33 mouse cellular contexts compared by ENCODE assay signal in genomic region chr12:81567931-81568330, GRCm38 (mm10). TPM values are rescaled to one million over a fixed set of nuclear protein-coding genes. Genes with fewer than 3 reads are reported as not detected.
DNase-seq lines count a peak whose midpoint lies in the region; ATAC-seq and TF ChIP-seq lines count a peak whose summit lies in the region.
"Had no signal": no experiment of that assay in that cellular context is flagged by ENCODE, and none has a peak within 500 bp of the region (broad histone marks: within the 10 kb centered on the region; RNA-seq: fewer than 3 reads in every experiment).

No protein-coding gene starts in this region.

- H3K27ac ChIP-seq in liver, embryonic 12.5 days = no peak overlapping the region
- no peak overlapping the region for H3K27ac ChIP-seq in MEL (ENCODE audit: control insufficient read depth, low read depth, low read length)
- H3K27ac ChIP-seq in liver, embryonic 16.5 days (ENCODE audit: low read length) = no peak overlapping the region
- H3K27ac ChIP-seq in forebrain, embryonic 12.5 days = no peak overlapping the region
- H3K27ac ChIP-seq: embryonic facial prominence, embryonic 12.5 days; embryonic facial prominence, embryonic 15.5 days; forebrain, embryonic 13.5 days; heart, adult 2 months; heart, embryonic 10.5 days; heart, embryonic 13.5 days; hindbrain, embryonic 14.5 days; hindbrain, postnatal 0 days had no signal

- H3K4me2 ChIP-seq in liver, embryonic 12.5 days = peak overlapping the region; percentile 10; the same call in 1 of the 2 replicates
- 0 out of 2 replicates have a peak overlapping the region, but pooled peaks have one; percentile 24 for H3K4me2 ChIP-seq in liver, embryonic 16.5 days (ENCODE audit: low read depth, low read length)
- no peak overlapping the region for H3K4me2 ChIP-seq in forebrain, embryonic 12.5 days
- H3K4me2 ChIP-seq: embryonic facial prominence, embryonic 12.5 days; embryonic facial prominence, embryonic 15.5 days; forebrain, embryonic 13.5 days; heart, embryonic 13.5 days; hindbrain, embryonic 14.5 days had no signal

- peaks cover 10% of the 10 kb centered on the region for H3K4me1 ChIP-seq in liver, embryonic 12.5 days
- 0 out of 4 replicates have a peak, but pooled peaks cover 0 to 5% of the 10 kb centered on the region in 2 experiments for H3K4me1 ChIP-seq in MEL (ENCODE audit: control insufficient read depth in 1 of 2, insufficient read depth in 2 of 2, low read length in 2 of 2)
- H3K4me1 ChIP-seq in liver, embryonic 16.5 days (ENCODE audit: control insufficient read depth, low read depth, low read length) = peaks cover 4% of the 10 kb centered on the region; the same call in 1 of the 2 replicates
- H3K4me1 ChIP-seq in forebrain, embryonic 12.5 days = no peaks in the 10 kb centered on the region
- H3K4me1 ChIP-seq: embryonic facial prominence, embryonic 12.5 days; embryonic facial prominence, embryonic 15.5 days; forebrain, embryonic 13.5 days; heart, embryonic 10.5 days; heart, embryonic 13.5 days had no signal

- peak in 1 of 2 experiments; percentile 41; a peak in 1 of 4 replicates for TF ChIP-seq EP300 in MEL (IDR thresholded peaks at IDR 0.05; ENCODE audit: low read depth in 1 of 2, low read length in 2 of 2)

- TF ChIP-seq POLR2A in MEL (IDR thresholded peaks at IDR 0.05; ENCODE audit: control insufficient read depth in 1 of 2, insufficient read depth in 1 of 2, low read depth in 1 of 2, low read length in 2 of 2, poor library complexity in 1 of 2) = no peak

- H3K27me3 ChIP-seq in liver, embryonic 12.5 days (replicated peaks) = no peaks in the 10 kb centered on the region
- no peaks in the 10 kb centered on the region for H3K27me3 ChIP-seq in MEL (ENCODE audit: control insufficient read depth in 1 of 2, insufficient read depth in 2 of 2, low read length in 2 of 2)
- H3K27me3 ChIP-seq in liver, embryonic 16.5 days (ENCODE audit: control insufficient read depth, insufficient read depth, low read depth, low read length) = no peaks in the 10 kb centered on the region
- H3K27me3 ChIP-seq in forebrain, embryonic 12.5 days = no peaks in the 10 kb centered on the region
- H3K27me3 ChIP-seq: embryonic facial prominence, embryonic 12.5 days; embryonic facial prominence, embryonic 15.5 days; forebrain, embryonic 13.5 days; heart, embryonic 13.5 days; Patski had no signal

- H3K36me3 ChIP-seq in liver, embryonic 12.5 days = peaks cover 24% of the 10 kb centered on the region
- peaks cover 0 to 7% of the 10 kb centered on the region in 2 experiments; a peak in 3 of 4 replicates for H3K36me3 ChIP-seq in MEL (ENCODE audit: control insufficient read depth in 1 of 2, insufficient read depth in 2 of 2, low read length in 2 of 2)
- peaks cover 6% of the 10 kb centered on the region; the same call in 1 of the 2 replicates for H3K36me3 ChIP-seq in liver, embryonic 16.5 days (ENCODE audit: control insufficient read depth, insufficient read depth)
- H3K36me3 ChIP-seq in forebrain, embryonic 12.5 days (replicated peaks) = peaks cover 13% of the 10 kb centered on the region

- no peaks in the 10 kb centered on the region for H3K79me2 ChIP-seq in MEL (ENCODE audit: control insufficient read depth, insufficient read depth, low read length, poor library complexity)

- DNase-seq in liver (no peak), MEL (ENCODE audit: low read depth, low spot score) (peak; percentile 12)
- peak; percentile 5 for DNase-seq in c-Kit-positive CD71-positive TER-119-positive erythroid progenitor cells, embryonic 14.5 days (ENCODE audit: low spot score)
- DNase-seq in right cerebral cortex, adult 2 months (ENCODE audit: low spot score in 2 of 2) = no peak
- no peak for DNase-seq in cerebellum, postnatal 4 days (ENCODE audit: low spot score in 2 of 2)
- DNase-seq: adrenal gland, postnatal 10 days; adrenal gland, postnatal 36 days; cerebellum, adult 11-12 months; cerebellum, adult 8-10 months; cerebellum, postnatal 14 days; gastrocnemius, postnatal 10 days; gastrocnemius, postnatal 36 days; heart, adult 2 months; heart, postnatal 14 days; heart, postnatal 4 days had no signal

- TF ChIP-seq CTCF in MEL (IDR thresholded peaks at IDR 0.05 in 2 of 3, conservative IDR thresholded peaks at IDR 0.05 in 1 of 3; ENCODE audit: control insufficient read depth in 1 of 3, insufficient read depth in 1 of 3, low read depth in 2 of 3, low read length in 3 of 3, poor library complexity in 1 of 3, severe bottlenecking in 1 of 3) = no peak

- no peaks in the 10 kb centered on the region for H3K9me3 ChIP-seq in liver, embryonic 12.5 days (replicated peaks)
- no peaks in the 10 kb centered on the region for H3K9me3 ChIP-seq in MEL (replicated peaks; ENCODE audit: insufficient read depth, low read length)
- no peaks in the 10 kb centered on the region for H3K9me3 ChIP-seq in liver, embryonic 16.5 days (replicated peaks; ENCODE audit: control insufficient read depth, low read length)
- no peaks in the 10 kb centered on the region for H3K9me3 ChIP-seq in forebrain, embryonic 12.5 days
- H3K9me3 ChIP-seq: embryonic facial prominence, embryonic 12.5 days; embryonic facial prominence, embryonic 15.5 days; forebrain, embryonic 13.5 days; heart, embryonic 10.5 days; heart, embryonic 13.5 days had no signal

- H3K9ac ChIP-seq in liver, embryonic 12.5 days = no peak overlapping the region
- no peak overlapping the region for H3K9ac ChIP-seq in MEL (ENCODE audit: control insufficient read depth, low read depth, low read length, poor library complexity, severe bottlenecking)
- H3K9ac ChIP-seq in liver, embryonic 16.5 days (ENCODE audit: low read depth, low read length) = no peak overlapping the region
- H3K9ac ChIP-seq in forebrain, embryonic 12.5 days = no peak overlapping the region
- H3K9ac ChIP-seq: embryonic facial prominence, embryonic 12.5 days; embryonic facial prominence, embryonic 15.5 days; forebrain, embryonic 13.5 days; heart, embryonic 13.5 days; hindbrain, embryonic 14.5 days had no signal

- no peak overlapping the region for H3K4me3 ChIP-seq in liver, embryonic 12.5 days
- H3K4me3 ChIP-seq in MEL (ENCODE audit: control insufficient read depth in 1 of 2, insufficient read depth in 1 of 2, low read depth in 2 of 2, low read length in 2 of 2) = no peak overlapping the region
- H3K4me3 ChIP-seq in liver, embryonic 16.5 days (ENCODE audit: low read depth, low read length) = no peak overlapping the region
- H3K4me3 ChIP-seq in forebrain, embryonic 12.5 days (replicated peaks) = no peak overlapping the region
- H3K4me3 ChIP-seq: embryonic facial prominence, embryonic 12.5 days; embryonic facial prominence, embryonic 15.5 days; forebrain, embryonic 13.5 days; heart, adult 2 months; heart, embryonic 10.5 days; heart, embryonic 13.5 days had no signal

- no peak for TF ChIP-seq RAD21 in MEL (IDR thresholded peaks at IDR 0.05; ENCODE audit: low read depth, low read length)

- 36% methylated on average over 5 of the region's 5 CpGs for WGBS in liver, embryonic 12.5 days (ENCODE audit: insufficient replicate concordance)
- whole genome bisulfite sequencing in liver, embryonic 16.5 days (ENCODE audit: insufficient replicate concordance) = 44% methylated on average over 5 of the region's 5 CpGs
- 87% methylated on average over 5 of the region's 5 CpGs for WGBS in forebrain, embryonic 12.5 days

- ATAC-seq in liver, embryonic 12.5 days = 0 out of 2 replicates have a peak, but pooled peaks have one; percentile 44
- ATAC-seq in liver, embryonic 16.5 days (ENCODE audit: low read depth) = no peak
- ATAC-seq in forebrain, embryonic 12.5 days (ENCODE audit: low FRiP score) = no peak
- ATAC-seq: CD4-positive, CD25-positive, alpha-beta regulatory T cell, adult 4 months; forebrain, embryonic 13.5 days; forebrain, embryonic 16.5 days; hindbrain, postnatal 0 days; inflammation-experienced regulatory T-cells, adult 6 months; Patski had no signal

TF ChIP-seq in MEL, 35 proteins besides CTCF, POLR2A, EP300 and RAD21 (continues in another document):
- peak; percentile 47 for TF ChIP-seq GATA1 (IDR thresholded peaks at IDR 0.05; ENCODE audit: low read depth, low read length)
- peak; percentile 31; the same call in 1 of the 2 replicates for TF ChIP-seq TCF12 (IDR thresholded peaks at IDR 0.05; ENCODE audit: low read depth, low read length)
- no peak for TF ChIP-seq MAX (IDR thresholded peaks at IDR 0.05; ENCODE audit: low read length)
- no peak for TF ChIP-seq KAT2A (conservative IDR thresholded peaks at IDR 0.05; ENCODE audit: low read depth, low read length)

RNA-seq across cellular contexts. Expression of gene Adam21, which starts 0.3 kb away (rescaled TPM):
- 0.06 and 0.14 TPM in 2 replicates for polyA plus RNA-seq in liver, embryonic 12.5 days (2016; fragmentation: Nextera tagmentation; extraction: Ambion mirVana)
- total RNA-seq in MEL (2012; rRNA removed) = 0.08 and 0.10 TPM in 2 replicates
- under 1 TPM in 1 of 2 experiments, not detected in 1; 0.06 TPM for polyA plus RNA-seq in MEL (2012; ENCODE audit: insufficient read depth in 1 of 2, insufficient read length in 2 of 2, low read depth in 1 of 2, low replicate concordance in 2 of 2, missing spikeins in 1 of 2)
- not detected in 2 replicates for polyA plus RNA-seq in liver, embryonic 16.5 days (2015; fragmentation: Nextera tagmentation; extraction: Ambion mirVana)
- 0.36 and 0.43 TPM in 2 replicates for polyA plus RNA-seq in forebrain, embryonic 12.5 days (2016; fragmentation: Nextera tagmentation; extraction: Ambion mirVana)
- total RNA-seq: adrenal gland, adult 18-20 months; adrenal gland, postnatal 10 days; adrenal gland, postnatal 36 days; common myeloid progenitor, adult 5-6 weeks; gastrocnemius, adult 18-20 months; gastrocnemius, postnatal 36 days; granulocyte monocyte progenitor cell, adult 5-6 weeks; heart, postnatal 14 days had no signal
- polyA plus RNA-seq: heart, adult 2 months had no signal

RNA-seq across cellular contexts. Expression of gene Med6, which starts 26.9 kb away (rescaled TPM):
- 45.9 and 48.1 TPM in 2 replicates for polyA plus RNA-seq in liver, embryonic 12.5 days (2016; fragmentation: Nextera tagmentation; extraction: Ambion mirVana)
- total RNA-seq in MEL (2012; rRNA removed) = 41.8 and 49.2 TPM in 2 replicates
- polyA plus RNA-seq in MEL (2012; ENCODE audit: insufficient read depth in 1 of 2, insufficient read length in 2 of 2, low read depth in 1 of 2, low replicate concordance in 2 of 2, missing spikeins in 1 of 2) = 10 to 100 TPM in 1 of 2 experiments, not detected in 1; 44.4 TPM
- 29.8 and 34.2 TPM in 2 replicates for polyA plus RNA-seq in liver, embryonic 16.5 days (2015; fragmentation: Nextera tagmentation; extraction: Ambion mirVana)
- polyA plus RNA-seq in forebrain, embryonic 12.5 days (2016; fragmentation: Nextera tagmentation; extraction: Ambion mirVana) = 66.5 and 67.5 TPM in 2 replicates

RNA-seq across cellular contexts. Expression of gene Synj2bp, which starts 35.2 kb away (rescaled TPM):
- polyA plus RNA-seq in liver, embryonic 12.5 days (2016; fragmentation: Nextera tagmentation; extraction: Ambion mirVana) = 18.8 and 22.5 TPM in 2 replicates
- total RNA-seq in MEL (2012; rRNA removed) = 12.3 and 14.7 TPM in 2 replicates
- polyA plus RNA-seq in MEL (2012; ENCODE audit: insufficient read depth in 1 of 2, insufficient read length in 2 of 2, low read depth in 1 of 2, low replicate concordance in 2 of 2, missing spikeins in 1 of 2) = 10 to 100 TPM in 1 of 2 experiments, not detected in 1; 19.3 TPM
- polyA plus RNA-seq in liver, embryonic 16.5 days (2015; fragmentation: Nextera tagmentation; extraction: Ambion mirVana) = 12.7 and 14.2 TPM in 2 replicates
- polyA plus RNA-seq in forebrain, embryonic 12.5 days (2016; fragmentation: Nextera tagmentation; extraction: Ambion mirVana) = 30.9 and 34.2 TPM in 2 replicates

RNA-seq across cellular contexts. Expression of gene Gm20498, which starts 35.2 kb away (rescaled TPM):
- 15.4 and 18.1 TPM in 2 replicates for polyA plus RNA-seq in liver, embryonic 12.5 days (2016; fragmentation: Nextera tagmentation; extraction: Ambion mirVana)
- 40.0 and 46.2 TPM in 2 replicates for total RNA-seq in MEL (2012; rRNA removed)
- 10 to 100 TPM in 1 of 2 experiments, not detected in 1; 41.5 TPM for polyA plus RNA-seq in MEL (2012; ENCODE audit: insufficient read depth in 1 of 2, insufficient read length in 2 of 2, low read depth in 1 of 2, low replicate concordance in 2 of 2, missing spikeins in 1 of 2)
- 10.3 and 10.6 TPM in 2 replicates for polyA plus RNA-seq in liver, embryonic 16.5 days (2015; fragmentation: Nextera tagmentation; extraction: Ambion mirVana)
- 23.3 and 24.6 TPM in 2 replicates for polyA plus RNA-seq in forebrain, embryonic 12.5 days (2016; fragmentation: Nextera tagmentation; extraction: Ambion mirVana)

Comparison
In these comparisons a context has a peak if more than half of its experiments do, and no peak if none do; other contexts are left out.
1. DNase-seq: peak in MEL (single experiment) and c-Kit-positive CD71-positive TER-119-positive erythroid progenitor cells, embryonic 14.5 days (single experiment); none in liver (single experiment), right cerebral cortex, adult 2 months (0 of 2) and cerebellum, postnatal 4 days (0 of 2).